Mouse (Mus musculus): ENCODE results near the gene Zmat3. TPM values are rescaled to one million over a fixed set of nuclear protein-coding genes. Genes with fewer than 3 reads are reported as not detected.
A peak's percentile ranks its signal among the peaks of the same experiment; 100 is the strongest.

Zmat3 gene
- polyA plus RNA-seq, 1 experiment from 2014 or later: 7.5 TPM

- H3K27me3 ChIP-seq (ENCODE audit: low read depth, poor library complexity, severe bottlenecking): peaks cover 4% of the 10 kb centered on the region; the same call in 1 of the 2 replicates
- DNase-seq (ENCODE audit: low spot score): peak; percentile 76
- under 1% methylated on average over 63 of the region's 65 CpGs for WGBS
Measured at GRCm38 (mm10) chr3:32397461-32398174, 31.8 kb upstream of the Zmat3 start, which contains the start of gene Pik3ca. Gene Pik3ca (plus strand): TSS chr3:32397671.

GRCm38 (mm10) chr3:32396794-32397460, 31.1 kb upstream of the Zmat3 start:
- Histone ChIP-seq H3K4me3 (peak overlapping the region; percentile 94), H3K9me3 (replicated peaks) (no peaks in the 10 kb centered on the region), H3K27me3 (ENCODE audit: low read depth, poor library complexity, severe bottlenecking) (peaks cover 4% of the 10 kb centered on the region; the same call in 1 of the 2 replicates), H3K27ac (replicated peaks) (peak overlapping the region; percentile 94), H3K36me3 (no peaks in the 10 kb centered on the region), H3K4me1 (peaks cover 33% of the 10 kb centered on the region)
- peak; percentile 98 for DNase-seq (ENCODE audit: low spot score)
- under 1% methylated on average over 65 of the region's 77 CpGs for WGBS

More at GRCm38 (mm10) chr3:32397461-32398174, 31.8 kb upstream of the Zmat3 start, which contains the start of gene Pik3ca:
- Histone ChIP-seq H3K36me3 (no peaks in the 10 kb centered on the region), H3K27ac (replicated peaks) (peak within 1 kb of the TSS; percentile 94), H3K4me1 (peaks cover 33% of the 10 kb centered on the region), H3K4me3 (peak within 1 kb of the TSS; percentile 94), H3K9me3 (replicated peaks) (no peaks in the 10 kb centered on the region)

GRCm38 (mm10) chr3:32395771-32396551, 30.1 kb upstream of the Zmat3 start:
- peak; percentile 41 for DNase-seq (ENCODE audit: low spot score)
- WGBS: 35% methylated on average over 24 of the region's 24 CpGs

GRCm38 (mm10) chr3:32393986-32394385, 28.2 kb upstream of the Zmat3 start:
- Histone ChIP-seq H3K27me3 (ENCODE audit: low read depth, poor library complexity, severe bottlenecking) (no peaks in the 10 kb centered on the region), H3K4me1 (peaks cover 16% of the 10 kb centered on the region), H3K4me3 (no peak overlapping the region), H3K27ac (replicated peaks) (no peak overlapping the region), H3K36me3 (no peaks in the 10 kb centered on the region), H3K9me3 (replicated peaks) (no peaks in the 10 kb centered on the region)
- WGBS: 90% methylated on average over 8 of the region's 8 CpGs
- no peak for DNase-seq (ENCODE audit: low spot score)

More at GRCm38 (mm10) chr3:32395771-32396551, 30.1 kb upstream of the Zmat3 start:
- no peaks in the 10 kb centered on the region for H3K9me3 ChIP-seq (replicated peaks)
- H3K4me3 ChIP-seq: peak overlapping the region; percentile 94
- H3K27me3 ChIP-seq (ENCODE audit: low read depth, poor library complexity, severe bottlenecking): peaks cover 4% of the 10 kb centered on the region; the same call in 1 of the 2 replicates
- no peaks in the 10 kb centered on the region for H3K36me3 ChIP-seq
- peaks cover 28% of the 10 kb centered on the region for H3K4me1 ChIP-seq
- peak overlapping the region; percentile 94 for H3K27ac ChIP-seq (replicated peaks)

GRCm38 (mm10) chr3:32392841-32393240, 27.0 kb upstream of the Zmat3 start:
- no peaks in the 10 kb centered on the region for H3K9me3 ChIP-seq (replicated peaks)
- peaks cover 5% of the 10 kb centered on the region for H3K4me1 ChIP-seq
- H3K27ac ChIP-seq (replicated peaks): no peak overlapping the region
- H3K27me3 ChIP-seq (ENCODE audit: low read depth, poor library complexity, severe bottlenecking): no peaks in the 10 kb centered on the region
- H3K36me3 ChIP-seq: no peaks in the 10 kb centered on the region
- 84% methylated on average over 4 of the region's 4 CpGs for WGBS
- no peak overlapping the region for H3K4me3 ChIP-seq
- no peak for DNase-seq (ENCODE audit: low spot score)

GRCm38 (mm10) chr3:32381556-32381955, 15.7 kb upstream of the Zmat3 start:
- no peaks in the 10 kb centered on the region for H3K27me3 ChIP-seq (ENCODE audit: low read depth, poor library complexity, severe bottlenecking)
- no peaks in the 10 kb centered on the region for H3K4me1 ChIP-seq
- no peaks in the 10 kb centered on the region for H3K9me3 ChIP-seq (replicated peaks)
- no peaks in the 10 kb centered on the region for H3K36me3 ChIP-seq
- WGBS: 80% methylated on average over 3 of the region's 3 CpGs
- DNase-seq (ENCODE audit: low spot score): no peak
- H3K4me3 ChIP-seq: no peak overlapping the region
- no peak overlapping the region for H3K27ac ChIP-seq (replicated peaks)

DNA sequence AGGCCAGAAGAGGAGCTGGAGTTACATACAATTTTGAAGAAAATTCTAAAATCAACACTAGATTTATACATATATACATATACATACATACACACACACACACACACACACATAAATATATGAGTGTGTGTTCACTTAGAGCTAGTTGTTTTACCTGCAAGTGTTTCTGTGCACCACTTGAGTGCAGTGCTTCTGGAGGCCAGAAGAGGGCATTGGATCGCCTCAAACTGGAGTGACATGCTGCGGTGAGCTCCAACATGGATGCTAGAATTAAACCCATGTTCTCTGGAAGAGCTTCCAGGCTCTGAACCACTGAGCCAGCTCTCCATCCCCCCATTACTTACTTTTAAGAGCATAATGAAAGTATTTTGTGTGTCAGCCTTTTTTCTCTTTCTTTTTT, 14.1 kb upstream of the Zmat3 start:
- H3K36me3 ChIP-seq: no peaks in the 10 kb centered on the region
- no peaks in the 10 kb centered on the region for H3K4me1 ChIP-seq
- WGBS: 31% methylated on average over 2 of the region's 2 CpGs
- H3K4me3 ChIP-seq: no peak overlapping the region
- no peak for DNase-seq (ENCODE audit: low spot score)
- H3K27me3 ChIP-seq (ENCODE audit: low read depth, poor library complexity, severe bottlenecking): no peaks in the 10 kb centered on the region
- no peak overlapping the region for H3K27ac ChIP-seq (replicated peaks)
- H3K9me3 ChIP-seq (replicated peaks): no peaks in the 10 kb centered on the region

GRCm38 (mm10) chr3:32373236-32373635, 7.4 kb upstream of the Zmat3 start:
- WGBS: 90% methylated on average over 6 of the region's 6 CpGs
- Histone ChIP-seq H3K4me3 (no peak overlapping the region), H3K27me3 (ENCODE audit: low read depth, poor library complexity, severe bottlenecking) (no peaks in the 10 kb centered on the region), H3K4me1 (no peaks in the 10 kb centered on the region), H3K36me3 (no peaks in the 10 kb centered on the region), H3K9me3 (replicated peaks) (no peaks in the 10 kb centered on the region), H3K27ac (replicated peaks) (no peak overlapping the region)
- DNase-seq (ENCODE audit: low spot score): no peak

GRCm38 (mm10) chr3:32372470-32372869, 6.7 kb upstream of the Zmat3 start:
- Histone ChIP-seq H3K27me3 (ENCODE audit: low read depth, poor library complexity, severe bottlenecking) (no peaks in the 10 kb centered on the region), H3K4me1 (no peaks in the 10 kb centered on the region), H3K36me3 (no peaks in the 10 kb centered on the region), H3K4me3 (no peak overlapping the region), H3K27ac (replicated peaks) (no peak overlapping the region), H3K9me3 (replicated peaks) (no peaks in the 10 kb centered on the region)
- DNase-seq (ENCODE audit: low spot score): no peak
- WGBS: 90% methylated on average over 8 of the region's 8 CpGs

DNA sequence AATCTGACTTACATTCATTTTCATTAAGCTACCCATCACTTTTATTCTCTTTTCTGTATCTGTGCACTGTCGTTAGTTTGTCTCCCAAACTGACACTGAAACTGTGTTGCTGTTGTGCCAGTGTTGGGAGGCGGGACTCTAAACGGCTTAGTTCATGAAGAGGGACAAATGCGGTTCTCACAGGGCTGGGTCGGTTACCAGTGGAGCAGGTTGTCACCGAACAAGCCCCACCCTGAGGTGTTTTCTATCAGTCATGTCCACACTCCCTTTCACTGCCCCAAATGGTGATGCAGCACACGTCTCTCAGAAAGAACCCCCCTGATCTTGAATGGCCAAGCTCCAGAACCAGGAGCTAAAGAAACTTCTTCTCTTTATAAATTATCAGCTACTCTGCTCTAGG, 6.1 kb upstream of the Zmat3 start:
- no peak for DNase-seq (ENCODE audit: low spot score)
- Histone ChIP-seq H3K27me3 (ENCODE audit: low read depth, poor library complexity, severe bottlenecking) (peaks cover under 1% of the 10 kb centered on the region; the same call in 1 of the 2 replicates), H3K9me3 (replicated peaks) (no peaks in the 10 kb centered on the region), H3K36me3 (no peaks in the 10 kb centered on the region), H3K4me1 (no peaks in the 10 kb centered on the region), H3K27ac (replicated peaks) (no peak overlapping the region), H3K4me3 (no peak overlapping the region)
- WGBS: 80% methylated on average over 7 of the region's 7 CpGs

DNA sequence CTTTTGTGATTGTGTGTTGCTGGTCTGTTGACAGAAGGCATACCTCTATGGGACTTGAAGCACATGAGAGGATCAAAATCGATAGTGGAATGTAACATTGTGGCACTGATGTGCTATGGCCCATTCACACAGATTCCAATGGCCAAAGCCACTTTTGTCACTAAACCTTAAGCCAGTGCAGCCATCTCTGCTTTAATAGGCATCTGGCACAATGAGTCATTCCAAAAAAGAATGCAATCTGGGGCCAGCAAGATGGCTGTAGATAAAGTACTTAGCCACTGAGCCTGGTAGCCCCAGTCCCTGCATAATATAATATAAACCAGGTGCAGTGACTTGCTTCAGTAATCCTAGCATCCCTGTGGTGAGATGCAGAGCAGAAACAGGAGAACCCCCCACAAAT, 1.7 kb upstream of the Zmat3 start:
- Histone ChIP-seq H3K27ac (replicated peaks) (no peak overlapping the region), H3K27me3 (ENCODE audit: low read depth, poor library complexity, severe bottlenecking) (peaks cover 10% of the 10 kb centered on the region), H3K4me1 (peaks cover 21% of the 10 kb centered on the region), H3K36me3 (no peaks in the 10 kb centered on the region), H3K9me3 (replicated peaks) (no peaks in the 10 kb centered on the region), H3K4me3 (no peak overlapping the region)
- DNase-seq (ENCODE audit: low spot score): no peak
- 84% methylated on average over 1 of the region's 1 CpGs for WGBS

GRCm38 (mm10) chr3:32366246-32366734, 476 bp upstream of the Zmat3 start:
- 65% methylated on average over 17 of the region's 17 CpGs for WGBS
- Histone ChIP-seq H3K4me3 (peak overlapping the region; percentile 84), H3K27ac (replicated peaks) (no peak overlapping the region), H3K36me3 (no peaks in the 10 kb centered on the region), H3K4me1 (peaks cover 21% of the 10 kb centered on the region), H3K9me3 (replicated peaks) (no peaks in the 10 kb centered on the region), H3K27me3 (ENCODE audit: low read depth, poor library complexity, severe bottlenecking) (peaks cover 10% of the 10 kb centered on the region)
- DNase-seq (ENCODE audit: low spot score): no peak

Data from midbrain, embryonic 10.5 days (tissue).